Mouse (Mus musculus): ENCODE measurements around the gene Mcm2. TPM values are rescaled to one million over a fixed set of nuclear protein-coding genes. Genes with fewer than 3 reads are reported as not detected.

Mcm2 gene
- polyA plus RNA-seq, 1 experiment from 2014 or later = 142 TPM

- Histone ChIP-seq H3K9ac (peak within 1 kb of the TSS; percentile 76), H3K27me3 (no peaks in the 10 kb centered on the region), H3K4me2 (peak within 1 kb of the TSS; percentile 96), H3K9me3 (no peaks in the 10 kb centered on the region), H3K27ac (peak within 1 kb of the TSS; percentile 96), H3K4me1 (peaks cover 54% of the 10 kb centered on the region), H3K4me3 (peak within 1 kb of the TSS; percentile 77), H3K36me3 (no peaks in the 10 kb centered on the region)
- WGBS = under 1% methylated on average over 66 of the region's 66 CpGs
- peak; percentile 85 for ATAC-seq (ENCODE audit: borderline replicate concordance, extremely low read depth, low FRiP score, low TSS enrichment)
Observed at GRCm38 (mm10) chr6:88901947-88902820, 3.6 kb upstream of the Mcm2 start, which contains the start of gene Tpra1. TSS of gene Tpra1 (plus strand) at chr6:88902251.

GRCm38 (mm10) chr6:88901471-88901870 is 2.9 kb upstream of the Mcm2 start:
- Histone ChIP-seq H3K9ac (peak overlapping the region; percentile 61), H3K27ac (peak overlapping the region; percentile 96), H3K9me3 (no peaks in the 10 kb centered on the region), H3K4me1 (peaks cover 55% of the 10 kb centered on the region), H3K36me3 (peaks cover 4% of the 10 kb centered on the region; the same call in 1 of the 2 replicates), H3K4me2 (peak overlapping the region; percentile 96), H3K4me3 (peak overlapping the region; percentile 77), H3K27me3 (no peaks in the 10 kb centered on the region)
- WGBS = 3% methylated on average over 5 of the region's 5 CpGs
- ATAC-seq (ENCODE audit: borderline replicate concordance, extremely low read depth, low FRiP score, low TSS enrichment) = no peak

- Histone ChIP-seq H3K9ac (no peak overlapping the region), H3K36me3 (peaks cover 17% of the 10 kb centered on the region), H3K4me3 (no peak overlapping the region), H3K4me2 (no peak overlapping the region), H3K27ac (no peak overlapping the region), H3K9me3 (no peaks in the 10 kb centered on the region), H3K27me3 (no peaks in the 10 kb centered on the region), H3K4me1 (peaks cover 42% of the 10 kb centered on the region)
- 91% methylated on average over 2 of the region's 2 CpGs for WGBS
- ATAC-seq (ENCODE audit: borderline replicate concordance, extremely low read depth, low FRiP score, low TSS enrichment) = no peak
Observed at GRCm38 (mm10) chr6:88899628-88900027, 1.0 kb upstream of the Mcm2 start.

GRCm38 (mm10) chr6:88899086-88899485 is 506 bp upstream of the Mcm2 start:
- Histone ChIP-seq H3K9me3 (no peaks in the 10 kb centered on the region), H3K36me3 (peaks cover 22% of the 10 kb centered on the region), H3K27ac (no peak overlapping the region), H3K4me1 (peaks cover 37% of the 10 kb centered on the region), H3K9ac (peak overlapping the region; percentile 14; the same call in 1 of the 2 replicates), H3K4me2 (peak overlapping the region; percentile 63), H3K27me3 (no peaks in the 10 kb centered on the region), H3K4me3 (peak overlapping the region; percentile 73; the same call in 1 of the 2 replicates)
- no peak for ATAC-seq (ENCODE audit: borderline replicate concordance, extremely low read depth, low FRiP score, low TSS enrichment)
- 55% methylated on average over 4 of the region's 4 CpGs for WGBS

DNA sequence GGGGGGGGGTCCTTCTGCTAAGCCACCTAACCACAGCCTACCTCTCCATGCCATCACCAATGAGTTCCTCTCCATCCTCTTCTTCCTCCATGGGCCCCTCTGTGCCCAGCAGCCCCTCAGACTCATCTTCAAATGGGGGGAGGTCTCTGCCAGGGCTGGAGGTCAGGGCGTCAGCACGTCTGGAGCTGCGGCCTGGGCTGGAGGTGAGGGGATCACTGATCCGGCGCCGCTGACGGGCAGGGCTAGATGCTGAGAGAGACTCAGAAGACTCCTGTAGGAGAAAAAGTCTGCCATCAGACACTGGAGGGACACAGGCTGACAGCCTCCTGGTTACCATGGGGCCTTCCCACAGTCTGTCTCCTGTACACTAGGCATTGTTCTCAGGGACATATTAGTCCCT is 1.3 kb downstream of the Mcm2 start:
- Histone ChIP-seq H3K27ac (no peak overlapping the region), H3K9me3 (no peaks in the 10 kb centered on the region), H3K9ac (peak overlapping the region; percentile 45), H3K27me3 (no peaks in the 10 kb centered on the region), H3K4me1 (peaks cover 24% of the 10 kb centered on the region), H3K4me2 (peak overlapping the region; percentile 63), H3K36me3 (peaks cover 37% of the 10 kb centered on the region), H3K4me3 (peak overlapping the region; percentile 73)
- WGBS = 42% methylated on average over 7 of the region's 7 CpGs
- ATAC-seq (ENCODE audit: borderline replicate concordance, extremely low read depth, low FRiP score, low TSS enrichment) = no peak

GRCm38 (mm10) chr6:88895943-88896342 is 2.6 kb downstream of the Mcm2 start:
- Histone ChIP-seq H3K4me3 (no peak overlapping the region), H3K9me3 (no peaks in the 10 kb centered on the region), H3K9ac (no peak overlapping the region), H3K27me3 (no peaks in the 10 kb centered on the region), H3K27ac (no peak overlapping the region), H3K4me1 (peaks cover 17% of the 10 kb centered on the region), H3K36me3 (peaks cover 50% of the 10 kb centered on the region), H3K4me2 (no peak overlapping the region)
- WGBS = 75% methylated on average over 6 of the region's 6 CpGs
- no peak for ATAC-seq (ENCODE audit: borderline replicate concordance, extremely low read depth, low FRiP score, low TSS enrichment)

GRCm38 (mm10) chr6:88893559-88893958 is 5.0 kb downstream of the Mcm2 start:
- Histone ChIP-seq H3K27me3 (no peaks in the 10 kb centered on the region), H3K4me1 (peaks cover 15% of the 10 kb centered on the region), H3K4me2 (no peak overlapping the region), H3K9ac (no peak overlapping the region), H3K9me3 (no peaks in the 10 kb centered on the region), H3K4me3 (no peak overlapping the region), H3K36me3 (peaks cover 74% of the 10 kb centered on the region), H3K27ac (no peak overlapping the region)
- ATAC-seq (ENCODE audit: borderline replicate concordance, extremely low read depth, low FRiP score, low TSS enrichment) = no peak
- 51% methylated on average over 5 of the region's 5 CpGs for WGBS

- Histone ChIP-seq H3K27ac (no peak overlapping the region), H3K36me3 (peaks cover 96% of the 10 kb centered on the region), H3K4me1 (no peaks in the 10 kb centered on the region), H3K4me3 (no peak overlapping the region), H3K4me2 (no peak overlapping the region), H3K9me3 (no peaks in the 10 kb centered on the region), H3K9ac (no peak overlapping the region), H3K27me3 (no peaks in the 10 kb centered on the region)
- 90% methylated on average over 7 of the region's 7 CpGs for WGBS
- ATAC-seq (ENCODE audit: borderline replicate concordance, extremely low read depth, low FRiP score, low TSS enrichment) = no peak
Observed at GRCm38 (mm10) chr6:88890832-88891231, 7.7 kb downstream of the Mcm2 start.

GRCm38 (mm10) chr6:88889410-88890042 is 9.1 kb downstream of the Mcm2 start:
- no peak overlapping the region for H3K4me2 ChIP-seq
- H3K9me3 ChIP-seq = no peaks in the 10 kb centered on the region
- peaks cover 97% of the 10 kb centered on the region for H3K36me3 ChIP-seq
- 82% methylated on average over 13 of the region's 13 CpGs for WGBS
- H3K4me3 ChIP-seq = no peak overlapping the region
- no peak overlapping the region for H3K27ac ChIP-seq
- no peak for ATAC-seq (ENCODE audit: borderline replicate concordance, extremely low read depth, low FRiP score, low TSS enrichment)
- no peaks in the 10 kb centered on the region for H3K27me3 ChIP-seq
- no peaks in the 10 kb centered on the region for H3K4me1 ChIP-seq
- H3K9ac ChIP-seq = no peak overlapping the region

DNA sequence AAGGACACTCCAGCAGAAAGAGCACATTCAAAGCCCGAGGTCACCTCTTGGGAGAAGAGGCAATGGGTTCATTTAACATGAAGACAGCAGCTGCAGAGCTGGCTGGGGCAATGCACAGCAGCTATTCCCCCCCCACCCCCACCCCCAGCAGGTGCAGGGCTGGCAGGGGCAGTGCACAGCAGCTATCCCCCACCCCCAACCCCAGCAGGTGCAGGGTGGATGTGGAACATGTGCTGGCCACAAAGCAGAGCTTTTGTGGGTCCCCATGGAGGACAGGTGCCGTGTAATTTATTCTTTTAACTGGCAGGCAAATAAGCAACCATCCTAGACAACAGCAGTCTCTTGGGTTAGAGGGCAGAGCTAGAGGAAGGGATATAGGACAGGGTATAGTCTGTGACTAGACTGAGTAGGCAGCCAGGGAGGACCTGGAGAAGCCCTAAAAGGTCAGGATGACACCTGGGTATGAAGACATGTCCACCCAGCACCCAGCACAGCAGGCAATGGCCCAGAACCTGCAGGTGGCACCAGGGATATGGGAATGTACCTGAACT is 12.1 kb downstream of the Mcm2 start:
- peaks cover 89% of the 10 kb centered on the region for H3K36me3 ChIP-seq
- no peaks in the 10 kb centered on the region for H3K9me3 ChIP-seq
- no peaks in the 10 kb centered on the region for H3K27me3 ChIP-seq
- no peaks in the 10 kb centered on the region for H3K4me1 ChIP-seq
- no peak for ATAC-seq (ENCODE audit: borderline replicate concordance, extremely low read depth, low FRiP score, low TSS enrichment)
- H3K4me2 ChIP-seq = no peak overlapping the region
- no peak overlapping the region for H3K9ac ChIP-seq
- 83% methylated on average over 2 of the region's 2 CpGs for WGBS
- no peak overlapping the region for H3K27ac ChIP-seq
- no peak overlapping the region for H3K4me3 ChIP-seq

DNA sequence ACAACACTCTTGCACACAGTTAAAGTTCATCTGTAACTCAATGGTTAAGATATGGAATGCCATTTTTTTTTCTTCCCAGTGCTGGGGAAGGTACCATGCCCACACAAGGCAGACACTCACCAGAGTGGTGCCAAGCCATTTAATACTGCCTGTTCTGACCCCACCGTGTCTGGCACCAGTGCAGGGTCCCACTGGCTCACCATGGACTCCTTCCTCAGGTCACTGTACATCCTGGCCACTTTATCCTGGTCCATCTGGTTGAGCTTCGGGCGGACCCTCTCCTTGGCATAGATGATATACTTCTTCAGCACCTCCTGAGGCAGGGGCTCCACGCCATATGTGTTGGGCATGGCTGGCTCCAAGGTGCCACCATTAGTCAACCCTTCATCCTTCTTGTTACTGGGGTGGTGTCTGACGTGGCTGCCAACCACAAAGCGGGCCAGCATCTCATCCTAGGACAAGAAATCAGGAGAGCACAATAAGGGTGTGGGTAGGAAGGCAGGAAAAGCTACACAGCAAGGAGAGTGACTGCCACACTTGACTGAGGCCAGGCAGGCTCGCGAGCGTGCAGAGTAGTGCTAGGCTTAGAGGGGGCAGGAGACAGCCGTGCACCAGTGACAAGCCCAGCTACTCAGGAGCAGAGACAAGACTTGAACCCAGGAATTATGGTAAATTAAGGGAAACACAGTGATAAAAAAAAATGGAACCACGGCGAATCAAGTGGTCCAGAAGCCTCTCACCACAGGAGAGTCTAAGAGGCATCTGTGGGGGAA is 12.8 kb downstream of the Mcm2 start:
- no peak overlapping the region for H3K4me2 ChIP-seq
- H3K4me1 ChIP-seq = no peaks in the 10 kb centered on the region
- no peaks in the 10 kb centered on the region for H3K9me3 ChIP-seq
- no peak for ATAC-seq (ENCODE audit: borderline replicate concordance, extremely low read depth, low FRiP score, low TSS enrichment)
- no peak overlapping the region for H3K27ac ChIP-seq
- H3K9ac ChIP-seq = no peak overlapping the region
- H3K27me3 ChIP-seq = no peaks in the 10 kb centered on the region
- WGBS = 92% methylated on average over 12 of the region's 12 CpGs
- H3K4me3 ChIP-seq = no peak overlapping the region
- peaks cover 85% of the 10 kb centered on the region for H3K36me3 ChIP-seq
